Mouse (Mus musculus): Measurements from ENCODE around the gene Taf6. TPM values are rescaled to one million over a fixed set of nuclear protein-coding genes. Genes with fewer than 3 reads are reported as not detected.

The Taf6 gene
- polyA plus RNA-seq, 1 experiment from 2014 or later: 32.9 TPM

- ATAC-seq (ENCODE audit: low read depth): peak; percentile 97
- H3K4me1 ChIP-seq (ENCODE audit: control insufficient read depth, low read depth, low read length): peaks cover 26% of the 10 kb centered on the region
- under 1% methylated on average over 42 of the region's 42 CpGs for WGBS (ENCODE audit: insufficient replicate concordance)
- peak within 1 kb of the TSS; percentile 86 for H3K9ac ChIP-seq (ENCODE audit: low read depth, low read length)
- peaks cover 34% of the 10 kb centered on the region for H3K36me3 ChIP-seq (ENCODE audit: control insufficient read depth, insufficient read depth)
- H3K9me3 ChIP-seq (replicated peaks; ENCODE audit: control insufficient read depth, low read length): no peaks in the 10 kb centered on the region
- peak within 1 kb of the TSS; percentile 78 for H3K27ac ChIP-seq (ENCODE audit: low read length)
- peak within 1 kb of the TSS; percentile 88 for H3K4me2 ChIP-seq (ENCODE audit: low read depth, low read length)
- H3K27me3 ChIP-seq (ENCODE audit: control insufficient read depth, insufficient read depth, low read depth, low read length): no peaks in the 10 kb centered on the region
- H3K4me3 ChIP-seq (ENCODE audit: low read depth, low read length): peak within 1 kb of the TSS; percentile 92
Observed at GRCm38 (mm10) chr5:138160842-138161665, 26.2 kb downstream of the Taf6 start, which contains the start of gene Cops6. Gene Cops6 (plus strand): TSS chr5:138161071.

- no peaks in the 10 kb centered on the region for H3K27me3 ChIP-seq (ENCODE audit: control insufficient read depth, insufficient read depth, low read depth, low read length)
- peak overlapping the region; percentile 41; the same call in 1 of the 2 replicates for H3K27ac ChIP-seq (ENCODE audit: low read length)
Observed at GRCm38 (mm10) chr5:138160224-138160762, 27.0 kb downstream of the Taf6 start.

GRCm38 (mm10) chr5:138155443-138155976, 31.7 kb downstream of the Taf6 start, which contains the start of gene Zfp113:
Gene Zfp113 (minus strand): TSS chr5:138155744.
- ATAC-seq (ENCODE audit: low read depth): peak; percentile 94
- H3K36me3 ChIP-seq (ENCODE audit: control insufficient read depth, insufficient read depth): peaks cover 5% of the 10 kb centered on the region
- WGBS (ENCODE audit: insufficient replicate concordance): under 1% methylated on average over 31 of the region's 31 CpGs
- H3K9ac ChIP-seq (ENCODE audit: low read depth, low read length): peak within 1 kb of the TSS; percentile 85
- H3K9me3 ChIP-seq (replicated peaks; ENCODE audit: control insufficient read depth, low read length): no peaks in the 10 kb centered on the region
- peak within 1 kb of the TSS; percentile 84 for H3K27ac ChIP-seq (ENCODE audit: low read length)
- no peaks in the 10 kb centered on the region for H3K27me3 ChIP-seq (ENCODE audit: control insufficient read depth, insufficient read depth, low read depth, low read length)
- peaks cover 14% of the 10 kb centered on the region for H3K4me1 ChIP-seq (ENCODE audit: control insufficient read depth, low read depth, low read length)
- peak within 1 kb of the TSS; percentile 83 for H3K4me3 ChIP-seq (ENCODE audit: low read depth, low read length)
- peak within 1 kb of the TSS; percentile 74 for H3K4me2 ChIP-seq (ENCODE audit: low read depth, low read length)

More at GRCm38 (mm10) chr5:138160224-138160762, 27.0 kb downstream of the Taf6 start:
- no peaks in the 10 kb centered on the region for H3K9me3 ChIP-seq (replicated peaks; ENCODE audit: control insufficient read depth, low read length)
- H3K36me3 ChIP-seq (ENCODE audit: control insufficient read depth, insufficient read depth): peaks cover 26% of the 10 kb centered on the region
- H3K4me2 ChIP-seq (ENCODE audit: low read depth, low read length): peak overlapping the region; percentile 88
- 50% methylated on average over 7 of the region's 7 CpGs for WGBS (ENCODE audit: insufficient replicate concordance)
- H3K9ac ChIP-seq (ENCODE audit: low read depth, low read length): peak overlapping the region; percentile 86
- H3K4me1 ChIP-seq (ENCODE audit: control insufficient read depth, low read depth, low read length): peaks cover 26% of the 10 kb centered on the region
- ATAC-seq (ENCODE audit: low read depth): no peak
- peak overlapping the region; percentile 92 for H3K4me3 ChIP-seq (ENCODE audit: low read depth, low read length)

GRCm38 (mm10) chr5:138154390-138154789, 32.9 kb downstream of the Taf6 start:
- Histone ChIP-seq H3K36me3 (ENCODE audit: control insufficient read depth, insufficient read depth) (peaks cover 8% of the 10 kb centered on the region), H3K9ac (ENCODE audit: low read depth, low read length) (peak overlapping the region; percentile 85; the same call in 1 of the 2 replicates), H3K4me3 (ENCODE audit: low read depth, low read length) (peak overlapping the region; percentile 83; the same call in 1 of the 2 replicates), H3K4me1 (ENCODE audit: control insufficient read depth, low read depth, low read length) (peaks cover 10% of the 10 kb centered on the region), H3K27ac (ENCODE audit: low read length) (no peak overlapping the region), H3K9me3 (replicated peaks; ENCODE audit: control insufficient read depth, low read length) (no peaks in the 10 kb centered on the region), H3K27me3 (ENCODE audit: control insufficient read depth, insufficient read depth, low read depth, low read length) (no peaks in the 10 kb centered on the region), H3K4me2 (ENCODE audit: low read depth, low read length) (peak overlapping the region; percentile 74)
- 53% methylated on average over 3 of the region's 3 CpGs for WGBS (ENCODE audit: insufficient replicate concordance)
- ATAC-seq (ENCODE audit: low read depth): no peak

GRCm38 (mm10) chr5:138138585-138138984, 48.7 kb downstream of the Taf6 start:
- Histone ChIP-seq H3K4me3 (ENCODE audit: low read depth, low read length) (no peak overlapping the region), H3K9ac (ENCODE audit: low read depth, low read length) (no peak overlapping the region), H3K27ac (ENCODE audit: low read length) (no peak overlapping the region), H3K9me3 (replicated peaks; ENCODE audit: control insufficient read depth, low read length) (no peaks in the 10 kb centered on the region), H3K36me3 (ENCODE audit: control insufficient read depth, insufficient read depth) (peaks cover 5% of the 10 kb centered on the region; the same call in 1 of the 2 replicates), H3K4me2 (ENCODE audit: low read depth, low read length) (no peak overlapping the region), H3K4me1 (ENCODE audit: control insufficient read depth, low read depth, low read length) (peaks cover 11% of the 10 kb centered on the region), H3K27me3 (ENCODE audit: control insufficient read depth, insufficient read depth, low read depth, low read length) (no peaks in the 10 kb centered on the region)
- ATAC-seq (ENCODE audit: low read depth): no peak
- 8% methylated on average over 4 of the region's 4 CpGs for WGBS (ENCODE audit: insufficient replicate concordance)

- Histone ChIP-seq H3K36me3 (ENCODE audit: control insufficient read depth, insufficient read depth) (peaks cover 5% of the 10 kb centered on the region; the same call in 1 of the 2 replicates), H3K9ac (ENCODE audit: low read depth, low read length) (no peak overlapping the region), H3K4me3 (ENCODE audit: low read depth, low read length) (no peak overlapping the region), H3K27me3 (ENCODE audit: control insufficient read depth, insufficient read depth, low read depth, low read length) (no peaks in the 10 kb centered on the region), H3K9me3 (replicated peaks; ENCODE audit: control insufficient read depth, low read length) (no peaks in the 10 kb centered on the region), H3K27ac (ENCODE audit: low read length) (no peak overlapping the region), H3K4me2 (ENCODE audit: low read depth, low read length) (no peak overlapping the region), H3K4me1 (ENCODE audit: control insufficient read depth, low read depth, low read length) (peaks cover 11% of the 10 kb centered on the region)
- peak; percentile 54; the same call in 1 of the 2 replicates for ATAC-seq (ENCODE audit: low read depth)
- 41% methylated on average over 8 of the region's 8 CpGs for WGBS (ENCODE audit: insufficient replicate concordance)
Observed at GRCm38 (mm10) chr5:138137935-138138549, 49.2 kb downstream of the Taf6 start.

- Histone ChIP-seq H3K27ac (ENCODE audit: low read length) (0 out of 2 replicates have a peak overlapping the region, but pooled peaks have one; percentile 12), H3K4me3 (ENCODE audit: low read depth, low read length) (no peak overlapping the region), H3K9ac (ENCODE audit: low read depth, low read length) (no peak overlapping the region), H3K9me3 (replicated peaks; ENCODE audit: control insufficient read depth, low read length) (no peaks in the 10 kb centered on the region), H3K27me3 (ENCODE audit: control insufficient read depth, insufficient read depth, low read depth, low read length) (no peaks in the 10 kb centered on the region), H3K4me2 (ENCODE audit: low read depth, low read length) (no peak overlapping the region), H3K36me3 (ENCODE audit: control insufficient read depth, insufficient read depth) (peaks cover 7% of the 10 kb centered on the region; the same call in 1 of the 2 replicates), H3K4me1 (ENCODE audit: control insufficient read depth, low read depth, low read length) (peaks cover 11% of the 10 kb centered on the region)
- peak; percentile 82 for ATAC-seq (ENCODE audit: low read depth)
- WGBS (ENCODE audit: insufficient replicate concordance): 25% methylated on average over 4 of the region's 4 CpGs
Observed at GRCm38 (mm10) chr5:138137257-138137656, 50.0 kb downstream of the Taf6 start.

- Histone ChIP-seq H3K4me2 (ENCODE audit: low read depth, low read length) (no peak overlapping the region), H3K4me1 (ENCODE audit: control insufficient read depth, low read depth, low read length) (peaks cover 9% of the 10 kb centered on the region), H3K27ac (ENCODE audit: low read length) (no peak overlapping the region), H3K27me3 (ENCODE audit: control insufficient read depth, insufficient read depth, low read depth, low read length) (no peaks in the 10 kb centered on the region), H3K36me3 (ENCODE audit: control insufficient read depth, insufficient read depth) (peaks cover 23% of the 10 kb centered on the region), H3K4me3 (ENCODE audit: low read depth, low read length) (no peak overlapping the region), H3K9ac (ENCODE audit: low read depth, low read length) (no peak overlapping the region), H3K9me3 (replicated peaks; ENCODE audit: control insufficient read depth, low read length) (no peaks in the 10 kb centered on the region)
- ATAC-seq (ENCODE audit: low read depth): no peak
- WGBS (ENCODE audit: insufficient replicate concordance): 78% methylated on average over 5 of the region's 5 CpGs
Observed at GRCm38 (mm10) chr5:138132425-138133064, 54.7 kb downstream of the Taf6 start.

All from liver, embryonic 16.5 days (tissue).